Mouse (Mus musculus) embryo, embryonic 9.5 days (tissue): Measurements from ENCODE around the gene Jak2.
A peak's percentile ranks its signal among the peaks of the same experiment; 100 is the strongest.

Experiments used
- DNase-seq: peaks from one replicate; pipeline ENCODE4 v3.0.0-alpha.2; 2017; ENCODE audit errors: extremely low spot score

Jak2 gene

DNA sequence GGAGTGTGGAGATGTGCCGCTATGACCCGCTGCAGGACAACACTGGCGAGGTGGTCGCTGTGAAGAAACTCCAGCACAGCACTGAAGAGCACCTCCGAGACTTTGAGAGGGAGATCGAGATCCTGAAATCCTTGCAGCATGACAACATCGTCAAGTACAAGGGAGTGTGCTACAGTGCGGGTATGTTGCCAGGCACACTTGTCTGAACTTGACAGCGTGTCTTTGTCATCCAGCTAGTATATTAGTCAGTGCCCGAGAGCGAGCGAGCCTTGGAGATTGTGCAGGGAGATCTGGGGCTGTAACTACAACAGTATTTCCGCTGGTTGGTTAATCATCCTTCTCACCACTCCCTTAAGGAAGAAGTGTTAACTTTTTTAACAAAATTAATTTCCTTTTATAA is 49.3 kb downstream of the Jak2 start:
- DNase-seq = no peak

DNA sequence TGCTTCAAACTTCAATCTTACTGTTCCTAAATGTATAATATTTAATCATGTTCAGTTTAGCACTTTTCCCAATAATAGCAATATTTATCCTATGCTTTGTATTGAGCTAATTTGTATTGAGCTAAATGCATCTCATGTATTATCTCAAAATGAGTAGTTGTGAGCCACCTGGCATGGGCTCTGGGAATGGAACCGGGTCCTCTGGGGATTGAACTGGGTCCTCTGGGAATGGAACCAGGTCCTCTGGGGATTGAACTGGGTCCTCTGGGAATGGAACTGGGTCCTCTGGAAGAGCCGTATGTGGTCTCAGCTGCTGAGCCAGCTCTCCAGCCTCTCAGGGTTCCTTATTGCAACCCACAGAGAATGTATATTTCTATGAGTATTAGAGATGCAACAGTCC is 50.5 kb downstream of the Jak2 start:
- DNase-seq = no peak

GRCm38 (mm10) chr19:29308832-29309231 is 57.2 kb downstream of the Jak2 start:
- DNase-seq = no peak

DNA sequence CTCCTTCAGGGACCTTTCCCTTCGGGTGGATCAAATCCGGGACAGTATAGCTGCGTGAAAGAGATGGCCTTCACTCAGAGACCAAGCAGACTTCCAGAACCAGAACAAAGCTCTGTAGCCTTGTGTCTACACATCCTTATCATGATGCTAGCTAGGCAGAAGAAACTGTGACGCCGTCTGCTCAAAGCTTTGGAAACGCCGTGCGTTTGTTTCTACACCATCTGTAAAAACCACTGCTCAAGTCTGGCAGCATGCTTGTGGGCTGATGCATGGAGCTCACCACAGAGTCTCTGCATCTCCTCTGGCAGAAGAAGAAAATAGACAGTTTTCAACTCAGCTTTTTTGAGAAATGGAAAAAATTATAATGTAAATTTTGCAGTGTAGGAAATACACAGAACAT is 60.2 kb downstream of the Jak2 start:
- DNase-seq = no peak

DNA sequence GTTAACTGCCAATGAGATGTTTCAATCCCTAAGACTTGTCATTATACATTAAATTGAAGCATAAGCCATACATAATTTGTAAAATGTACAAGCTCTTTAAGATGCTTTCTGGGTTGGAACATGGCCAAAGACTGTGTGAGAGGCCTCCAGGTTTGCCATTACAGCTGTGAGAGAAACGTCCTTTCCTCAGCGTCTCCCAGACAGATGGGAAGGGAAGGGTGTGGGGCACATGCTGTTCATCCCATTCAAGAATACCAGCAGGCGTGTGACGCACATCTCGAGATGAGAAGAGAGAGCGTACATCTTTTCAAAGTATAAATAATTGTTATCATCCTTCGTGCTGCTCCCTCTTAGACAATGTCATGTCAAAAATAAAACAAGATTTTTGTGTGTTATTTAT is 61.0 kb downstream of the Jak2 start:
- no peak for DNase-seq

DNA sequence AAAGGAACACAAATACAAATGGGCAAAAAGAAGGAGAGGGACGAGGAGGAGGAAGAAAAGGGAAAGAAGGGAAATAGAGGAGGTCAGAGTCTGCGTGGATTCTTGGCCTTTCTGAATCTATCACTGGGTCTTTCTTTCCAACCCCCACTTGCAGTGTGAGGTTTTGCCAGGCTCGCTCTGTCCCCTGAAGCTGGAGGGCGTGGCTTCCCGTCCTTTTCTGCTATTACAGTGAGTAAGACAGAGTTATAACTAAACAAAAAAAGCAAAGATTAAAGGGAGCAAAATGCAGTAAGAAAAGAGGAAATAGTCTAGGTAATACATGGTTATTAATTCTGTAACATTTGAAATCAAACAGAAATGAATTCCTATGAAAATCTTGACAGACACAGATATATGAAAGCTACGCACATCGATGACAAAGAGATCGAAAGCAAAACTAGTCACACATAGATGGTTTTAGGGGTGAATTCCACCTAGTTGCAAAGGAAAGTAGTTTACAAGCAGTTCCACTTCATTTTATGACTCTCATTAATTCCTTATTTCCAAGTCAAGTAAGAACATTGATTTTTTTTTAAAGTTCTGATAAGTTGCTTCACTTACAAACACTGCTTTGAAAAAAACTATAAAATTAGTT is 71.9 kb downstream of the Jak2 start:
- no peak for DNase-seq

GRCm38 (mm10) chr19:29325053-29325851 is 73.6 kb downstream of the Jak2 start, which contains the start of gene Insl6:
Gene Insl6, minus strand, starts transcription at chr19:29325356.
- peak; percentile 86 for DNase-seq

- no peak for DNase-seq
Measured at GRCm38 (mm10) chr19:29325852-29326180, 74.2 kb downstream of the Jak2 start.

- no peak for DNase-seq
Measured at GRCm38 (mm10) chr19:29326396-29326795, 74.8 kb downstream of the Jak2 start.

DNA sequence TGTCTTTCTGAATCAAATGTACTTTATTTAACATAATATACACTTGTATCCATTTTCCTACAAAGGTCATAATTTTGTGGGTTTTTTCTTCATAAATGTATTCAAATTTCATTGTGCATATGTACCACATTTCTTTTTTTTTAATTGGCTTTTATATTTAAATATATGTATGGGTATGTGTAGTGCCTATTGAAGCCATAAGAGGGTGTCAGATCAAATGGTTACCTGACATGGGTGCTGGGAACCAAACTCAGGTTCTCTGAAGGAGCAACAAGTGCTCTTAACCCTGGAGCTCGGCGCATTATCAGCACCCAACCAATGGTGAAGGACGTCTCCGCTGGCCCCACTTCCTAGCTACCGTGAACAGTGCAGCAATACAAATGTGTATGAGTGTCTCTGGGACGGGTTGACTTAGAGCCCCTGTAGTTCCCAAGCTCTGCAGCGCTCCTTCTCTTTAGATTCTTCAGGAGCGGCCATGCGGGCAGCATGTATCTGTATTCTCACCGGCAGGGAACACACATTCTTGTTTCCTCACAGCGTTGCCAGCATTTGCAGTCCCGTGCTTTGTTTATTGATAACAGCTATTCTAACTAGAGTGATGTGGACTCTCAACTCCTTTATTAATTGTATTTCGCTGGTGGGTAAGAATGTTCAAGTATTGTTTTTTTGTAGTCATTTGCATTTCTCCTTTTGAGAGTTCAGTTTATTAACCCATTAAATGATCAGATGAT is 75.4 kb downstream of the Jak2 start:
- DNase-seq = no peak

- DNase-seq = peak; percentile 73
Measured at GRCm38 (mm10) chr19:29334068-29334745, 82.6 kb downstream of the Jak2 start, which contains the start of gene Rln1. Gene Rln1, minus strand, starts transcription at chr19:29334670.

- no peak for DNase-seq
Measured at GRCm38 (mm10) chr19:29336624-29337023, 85.0 kb downstream of the Jak2 start.

DNA sequence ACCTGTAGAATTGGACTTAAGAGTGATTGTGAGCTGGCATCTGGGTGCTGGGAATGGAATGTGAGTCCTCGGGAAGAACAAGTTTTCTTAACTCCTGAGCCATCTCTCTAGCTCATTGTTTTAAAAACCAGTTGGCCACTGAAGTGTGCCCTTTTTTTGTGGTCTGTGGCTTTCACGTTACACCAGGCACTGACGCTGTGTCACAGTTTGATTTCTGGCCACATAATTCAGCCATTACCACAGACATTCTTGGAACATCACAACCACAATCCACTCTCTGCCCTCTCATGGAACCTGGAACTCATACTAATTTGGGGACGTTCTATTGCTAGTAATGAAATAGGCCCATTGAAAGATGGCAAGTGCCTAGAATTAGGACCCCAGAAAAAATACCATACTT is 89.4 kb downstream of the Jak2 start:
- no peak for DNase-seq

GRCm38 (mm10) chr19:29342281-29342680 is 90.7 kb downstream of the Jak2 start:
- no peak for DNase-seq

DNA sequence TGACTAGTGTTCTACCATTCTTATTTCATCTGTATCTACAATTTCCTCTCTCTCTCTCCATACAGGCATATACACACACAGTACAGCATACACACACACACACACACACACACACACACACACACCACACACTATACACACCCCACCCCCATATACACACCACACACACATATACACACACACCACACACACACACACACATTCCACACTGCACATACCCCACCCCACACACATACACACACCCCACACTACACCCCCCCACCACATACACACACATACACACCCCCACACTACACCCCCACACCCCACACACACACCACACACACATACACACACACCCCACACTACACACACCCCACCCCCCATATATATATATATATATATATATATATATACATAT is 93.2 kb downstream of the Jak2 start:
- DNase-seq = no peak

DNA sequence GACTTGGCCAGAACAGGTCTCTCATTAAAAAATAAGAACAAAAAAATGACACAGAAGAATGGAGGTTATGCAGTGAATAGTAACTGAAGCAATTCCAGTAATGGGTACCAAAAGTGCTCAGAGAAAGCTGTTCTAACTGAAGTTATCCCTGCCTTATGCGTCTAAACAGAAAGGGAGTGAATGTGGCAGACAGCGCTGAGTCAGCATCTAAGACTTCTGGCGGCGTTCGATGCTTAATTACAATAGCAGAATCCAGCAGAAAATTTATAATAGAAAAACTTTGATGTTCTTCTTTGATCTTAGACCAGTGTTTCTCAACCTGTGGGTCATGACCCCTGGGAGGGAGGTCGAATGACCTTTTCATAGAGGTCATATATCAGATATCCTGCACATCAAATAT is 94.0 kb downstream of the Jak2 start:
- no peak for DNase-seq

DNA sequence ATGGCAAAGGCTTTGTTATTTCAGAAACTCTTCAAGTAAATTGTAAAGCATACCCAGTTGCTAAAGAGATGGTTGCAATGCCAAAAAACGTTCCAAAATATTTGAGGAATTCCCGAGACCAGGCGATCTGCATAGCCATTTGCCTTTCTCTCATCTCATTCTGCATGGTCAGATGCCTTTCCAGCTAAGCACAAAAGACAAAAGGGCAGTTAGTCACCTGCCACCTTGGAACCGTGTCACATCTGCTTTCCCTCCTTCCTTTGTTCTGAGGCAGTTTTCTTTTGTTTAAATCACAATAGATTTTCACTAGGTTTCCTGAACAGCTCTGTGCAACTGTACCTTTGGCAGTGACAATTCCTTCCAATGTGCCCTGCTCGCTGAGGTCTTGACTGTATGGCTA is 99.4 kb downstream of the Jak2 start:
- no peak for DNase-seq

DNA sequence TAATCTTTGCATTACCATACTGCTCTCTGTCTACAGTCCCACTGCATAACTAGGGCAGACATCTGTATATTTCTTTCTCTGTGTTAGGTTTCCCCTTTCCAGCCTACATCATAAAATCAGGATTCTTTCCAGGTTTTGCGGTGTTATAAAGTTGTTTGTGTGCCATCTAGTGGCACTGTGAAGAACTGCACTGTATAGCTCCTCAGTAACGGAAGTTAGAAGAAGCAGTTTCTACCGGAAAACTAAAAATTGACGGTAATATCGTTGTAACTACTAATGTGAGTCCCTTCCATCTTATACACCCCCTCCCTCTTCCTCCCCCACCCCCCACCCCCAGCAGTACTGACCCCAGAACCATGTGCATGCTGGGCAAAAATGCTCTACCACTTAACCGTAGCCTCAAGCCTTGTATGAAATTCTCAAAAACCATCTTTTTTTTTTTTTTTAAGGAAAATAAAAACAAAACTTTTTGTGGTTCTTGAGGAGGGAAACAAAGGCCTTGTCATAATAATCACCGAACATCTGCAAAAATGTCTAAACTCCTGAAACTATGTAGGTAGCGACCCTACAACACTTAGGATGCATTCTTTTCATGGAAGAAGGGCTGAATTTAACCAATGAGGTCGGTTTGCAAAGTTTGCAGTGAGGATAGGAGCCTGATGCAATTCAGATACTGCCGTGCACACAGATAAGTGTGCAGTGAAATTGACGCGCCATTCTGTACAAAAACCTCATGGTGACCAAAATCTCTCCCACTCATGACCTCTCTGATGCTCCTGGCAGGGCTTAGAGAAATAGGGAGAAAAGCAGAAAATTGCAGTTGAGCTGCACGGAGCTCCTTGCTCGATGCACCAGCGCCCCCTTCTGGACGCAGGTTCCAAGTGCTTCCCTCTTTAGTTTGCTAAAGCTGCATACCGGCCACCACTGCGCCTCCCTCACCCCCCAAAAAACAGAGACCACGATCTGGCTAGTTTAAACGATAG is 103.6 kb downstream of the Jak2 start:
- peak; percentile 83 for DNase-seq

DNA sequence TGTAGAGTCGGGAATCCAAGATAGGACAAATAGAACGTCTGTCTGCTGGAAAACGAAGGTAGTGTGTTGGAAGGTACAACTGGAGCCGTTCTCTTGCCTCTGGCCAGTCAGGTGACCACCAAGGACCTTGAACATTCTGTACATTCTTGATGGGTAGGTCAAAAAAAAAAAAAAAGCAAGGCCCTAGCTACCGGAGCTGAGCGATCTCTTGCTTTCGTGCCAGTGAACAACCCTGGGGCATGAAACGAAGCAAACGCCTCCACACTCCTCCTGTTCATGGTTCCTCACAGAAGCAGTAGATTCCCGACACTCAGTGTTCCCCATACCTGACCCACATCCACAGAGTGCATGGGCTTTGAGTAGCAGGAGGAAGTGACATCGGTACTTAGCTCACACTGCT is 104.7 kb downstream of the Jak2 start:
- no peak for DNase-seq

DNA sequence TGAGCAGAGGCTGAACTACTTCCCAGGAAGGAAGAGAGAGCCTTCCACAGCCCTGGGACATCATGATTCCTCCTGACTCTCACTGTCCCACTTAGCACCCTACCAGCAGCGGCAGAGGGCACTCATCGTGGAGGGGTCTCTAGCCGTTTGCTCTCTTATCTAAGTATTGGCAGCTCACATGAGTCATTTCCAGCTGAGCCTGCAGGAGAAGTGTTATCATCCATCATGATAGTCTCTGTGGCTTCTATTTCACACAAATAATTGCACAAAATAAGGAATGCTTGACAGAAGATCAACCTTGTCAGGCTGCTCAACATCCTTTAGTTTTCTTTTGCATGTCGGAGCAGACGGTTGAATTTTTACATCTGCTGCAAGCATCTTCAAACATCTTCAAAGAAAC is 108.6 kb downstream of the Jak2 start:
- no peak for DNase-seq
